Mouse (Mus musculus) liver, postnatal 0 days (tissue): Measurements from ENCODE around the gene Tnni3k.

Experiments used
- CTCF ChIP-seq: sonication (generic); IDR thresholded peaks from 2 replicates; pipeline ENCODE4 v1.5.1; 2016; ENCODE audit warnings: antibody characterized with exemption, low read depth
- EP300 ChIP-seq: IDR thresholded peaks from 2 replicates; pipeline ENCODE4 v1.6.1; 2016; ENCODE audit warnings: antibody characterized with exemption, low read depth, mild to moderate bottlenecking

DNA sequence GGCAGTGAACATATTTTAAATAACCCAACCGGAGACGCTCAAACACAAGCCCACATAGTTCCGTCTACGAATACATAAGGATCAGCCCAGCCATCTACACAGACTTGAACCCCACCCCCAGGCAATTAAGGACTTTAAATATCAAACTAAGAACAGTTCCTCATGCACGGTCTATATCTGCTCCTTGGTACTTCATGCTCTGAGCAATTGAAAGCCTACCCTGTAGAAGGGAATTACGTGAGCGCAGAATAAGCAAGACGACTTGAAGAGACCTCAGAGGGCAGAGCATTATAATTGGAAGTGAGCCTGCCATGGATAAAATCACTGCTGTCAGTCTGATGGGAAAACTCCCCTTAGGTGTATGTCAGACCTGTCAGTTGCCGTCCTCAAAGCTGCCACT, 268.9 kb downstream of the Tnni3k start:
- TF ChIP-seq EP300 (no peak), CTCF (no peak)
